Mouse (Mus musculus) right cerebral cortex, postnatal 36 days (tissue): ENCODE data around the gene Galnt6.

Experiments
- DNase-seq, 2 experiments: peaks; one replicate each; pipeline ENCODE4 v3.0.0; 2022; ENCODE audit warnings: low spot score in 2 of 2, mixed read lengths in 1 of 2

The Galnt6 gene

GRCm38 (mm10) chr15:100655201-100655600, 74.0 kb downstream of the Galnt6 start:
- DNase-seq = no peak

- DNase-seq = no peak
Observed at GRCm38 (mm10) chr15:100654271-100654670, 74.9 kb downstream of the Galnt6 start.

GRCm38 (mm10) chr15:100651610-100652009, 77.6 kb downstream of the Galnt6 start:
- DNase-seq = no peak

DNA sequence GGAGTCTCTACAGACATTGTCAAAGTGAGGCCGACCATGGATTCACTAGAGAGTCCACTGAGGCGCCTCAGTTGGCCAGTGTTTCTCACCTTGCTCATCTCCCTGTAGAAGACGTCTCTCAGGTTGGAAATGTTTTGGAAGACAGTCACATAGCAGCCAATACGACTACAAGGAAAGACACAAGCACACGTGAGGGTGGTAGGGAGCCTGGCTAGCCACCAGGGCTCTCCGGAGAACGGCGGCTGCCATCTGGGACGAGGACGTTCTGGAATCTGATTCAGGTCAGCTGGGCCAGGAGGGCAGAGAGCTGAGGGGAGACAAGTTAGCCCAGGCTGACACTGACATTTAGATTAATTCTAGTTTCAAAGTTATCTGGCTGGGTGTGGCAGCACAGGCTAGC, 79.1 kb downstream of the Galnt6 start:
- DNase-seq = no peak

DNA sequence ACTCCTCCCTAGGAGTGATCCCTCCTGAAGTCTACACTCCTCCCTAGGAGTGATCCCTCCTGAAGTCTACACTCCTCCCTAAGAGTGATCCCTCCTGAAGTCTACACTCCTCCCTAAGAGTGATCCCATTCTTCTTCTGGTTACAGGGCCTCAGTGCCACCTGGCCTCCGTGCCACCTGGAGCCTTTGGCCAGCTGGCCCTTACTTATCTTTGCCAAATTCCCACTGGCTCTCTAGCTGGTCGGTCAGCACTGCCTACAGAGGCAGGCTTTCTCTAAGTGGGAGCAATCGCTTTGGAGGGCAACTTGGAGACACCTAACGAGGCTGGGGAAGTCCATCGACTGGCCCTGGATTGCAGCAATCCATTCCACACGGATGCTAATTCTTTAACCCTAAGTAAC, 83.0 kb downstream of the Galnt6 start:
- DNase-seq = no peak

- no peak for DNase-seq
Observed at GRCm38 (mm10) chr15:100642451-100642850, 86.7 kb downstream of the Galnt6 start.
